Mouse (Mus musculus): Measurements from ENCODE around the gene Metap2.
A peak's percentile ranks its signal among the peaks of the same experiment; 100 is the strongest.

Metap2 gene

DNA sequence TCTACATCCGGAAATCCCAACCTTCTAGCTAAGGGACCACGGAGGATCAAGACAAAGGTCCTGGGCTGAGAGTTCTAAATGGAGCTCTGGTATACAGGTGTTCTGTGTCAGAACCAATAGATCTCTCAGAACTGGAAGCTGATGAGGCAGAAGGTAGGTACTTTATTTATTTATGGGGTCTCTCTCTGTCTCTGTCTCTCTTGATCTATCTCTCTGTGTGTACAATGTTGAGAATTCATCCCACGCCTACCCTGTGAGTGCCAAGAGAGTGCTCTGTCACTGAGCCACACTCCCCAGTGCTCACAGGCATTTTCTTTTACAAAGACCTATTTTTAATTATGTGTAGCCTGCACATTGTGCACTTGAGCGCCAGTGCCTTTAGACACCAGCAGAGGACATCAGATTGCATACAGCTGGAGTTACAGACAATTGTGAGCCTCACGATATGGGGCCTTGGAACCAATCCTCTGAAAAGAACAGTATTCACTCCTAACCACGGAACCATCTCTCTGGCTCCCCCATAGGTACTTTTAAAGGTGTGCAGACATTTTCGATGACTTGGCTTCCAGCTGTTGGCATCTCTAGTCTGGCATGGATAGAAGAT, at the start of gene Metap2:
TSS of gene Metap2 (minus strand) at position 51 of the 604 bp plus-strand sequence.
- DNase-seq = no peak

DNA sequence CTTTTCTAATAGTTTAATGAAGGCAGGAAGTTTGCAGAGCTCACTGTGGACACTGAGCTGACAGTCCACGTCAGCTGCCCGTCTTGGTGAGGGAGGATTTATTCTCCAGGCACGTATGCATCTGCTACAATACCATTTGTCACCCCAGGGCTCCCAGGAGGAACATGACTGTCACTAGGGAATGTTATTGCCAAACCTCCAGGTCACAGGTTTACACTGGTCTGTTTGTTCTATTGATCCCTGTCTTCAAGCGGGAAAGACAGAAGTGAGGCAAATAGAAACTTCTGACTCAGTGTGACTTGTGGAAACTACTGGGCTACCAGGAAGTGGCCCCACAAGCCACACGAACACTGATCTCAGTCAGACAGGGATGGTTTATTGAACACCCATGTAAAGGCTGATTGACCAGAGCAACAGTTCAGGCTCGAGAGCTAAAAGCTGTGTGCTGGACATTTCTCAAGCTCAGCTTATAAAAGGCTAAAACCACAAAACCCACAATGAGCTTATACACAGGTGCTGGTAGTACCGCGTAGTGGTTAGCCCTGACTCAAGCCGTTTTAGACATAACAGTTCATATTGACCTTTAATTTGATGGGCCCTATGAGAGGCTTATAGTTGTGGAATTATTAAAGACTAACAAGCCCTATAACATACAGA, 49.1 kb upstream of the Metap2 start:
- DNase-seq = no peak

DNA sequence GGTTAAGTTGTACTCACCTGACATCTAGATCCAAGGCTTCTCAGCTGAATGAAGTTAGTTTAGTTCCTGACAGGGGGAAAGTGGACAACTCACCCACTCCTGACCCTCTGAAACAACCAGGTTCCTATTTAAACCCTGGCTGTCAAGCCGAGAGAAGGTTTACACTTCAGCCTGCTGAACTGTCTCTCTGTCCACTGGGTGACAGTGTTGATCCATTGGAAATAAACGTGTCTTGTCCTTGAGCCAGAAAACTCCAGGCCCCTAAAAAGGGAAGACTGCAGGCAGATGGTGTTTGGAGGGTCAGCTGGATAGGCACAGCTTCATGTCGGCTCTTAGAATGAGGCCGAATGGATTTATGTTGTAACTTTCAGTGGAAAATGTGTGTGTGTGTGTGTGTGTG, 48.5 kb upstream of the Metap2 start:
- no peak for DNase-seq

DNA sequence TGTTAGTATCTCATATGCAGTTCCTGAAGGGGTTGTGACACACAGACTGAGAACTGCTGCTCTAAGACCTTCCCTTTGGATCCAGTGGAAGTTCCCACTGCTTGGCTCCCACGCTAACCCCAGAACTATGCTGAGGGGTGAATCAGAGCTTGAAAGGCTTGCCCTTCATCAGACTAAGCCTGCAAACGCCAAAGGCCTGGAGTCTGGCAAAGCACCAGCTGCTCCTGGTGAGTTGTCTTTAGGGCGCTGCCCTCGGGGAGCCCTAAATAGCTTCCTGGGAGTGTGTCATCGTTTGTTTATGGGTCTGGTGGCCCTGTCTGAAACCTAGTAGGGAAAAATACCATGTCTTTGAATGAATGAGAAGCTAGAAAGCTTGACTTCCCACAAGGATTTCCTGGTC, 47.3 kb upstream of the Metap2 start:
- no peak for DNase-seq

DNA sequence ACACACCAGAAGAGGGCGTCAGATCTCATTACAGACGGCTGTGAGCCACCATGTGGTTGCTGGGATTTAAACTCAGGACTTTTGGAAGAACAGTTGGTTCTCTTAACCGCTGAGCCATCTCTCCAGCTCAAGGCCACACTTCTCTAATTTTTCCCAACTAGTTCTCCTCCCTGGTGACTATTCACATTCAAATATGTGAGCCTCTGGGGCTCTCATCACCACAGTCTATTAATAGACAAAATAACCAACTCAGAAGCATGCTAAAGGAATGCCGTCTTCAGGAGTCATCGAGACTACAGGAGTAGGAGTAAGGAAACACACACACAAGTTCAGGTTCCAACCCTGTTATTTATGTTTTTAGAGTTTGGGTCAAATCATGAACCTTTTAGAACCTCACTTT, 43.4 kb upstream of the Metap2 start:
- no peak for DNase-seq

DNA sequence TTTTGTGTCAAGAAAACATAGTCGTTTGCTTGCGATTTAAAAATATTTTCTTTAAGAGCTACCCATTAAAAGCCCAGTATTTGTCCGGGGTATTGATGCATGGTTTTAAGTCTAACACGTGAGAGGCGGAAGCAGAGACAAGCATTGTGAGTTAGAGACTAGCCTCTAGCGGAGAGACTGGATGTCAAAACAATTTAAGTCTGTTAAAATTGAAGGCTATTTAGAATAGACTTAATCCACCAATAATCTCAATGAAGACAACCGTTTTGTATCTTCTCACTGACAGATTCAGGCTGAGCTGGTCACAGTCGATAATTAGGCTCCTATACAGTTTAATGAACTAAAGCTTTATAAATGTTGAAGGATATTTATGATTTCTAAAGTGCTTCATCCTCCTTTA, 42.8 kb upstream of the Metap2 start:
- no peak for DNase-seq

DNA sequence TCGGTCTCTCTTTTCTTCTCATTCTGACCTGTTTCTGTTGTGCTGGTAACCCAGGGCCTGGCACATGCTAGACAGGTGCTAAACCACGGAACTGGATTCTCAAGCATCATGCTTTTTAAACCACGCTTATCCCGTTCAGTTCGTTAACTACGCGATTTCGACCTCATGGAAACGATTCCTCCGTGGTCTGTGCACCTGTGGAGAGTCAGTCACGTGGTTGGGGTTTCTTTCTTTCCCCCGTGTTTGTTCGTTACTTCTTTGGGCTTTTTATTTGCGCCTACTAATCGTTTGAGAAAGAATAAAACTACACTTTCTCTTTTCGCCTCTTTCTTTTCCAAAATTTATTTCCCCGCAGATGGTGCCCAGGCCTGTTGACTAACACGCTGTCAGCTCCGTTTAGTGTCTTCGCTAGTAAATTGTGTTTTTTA, 42.0 kb upstream of the Metap2 start:
- peak; percentile 70 for DNase-seq

DNA sequence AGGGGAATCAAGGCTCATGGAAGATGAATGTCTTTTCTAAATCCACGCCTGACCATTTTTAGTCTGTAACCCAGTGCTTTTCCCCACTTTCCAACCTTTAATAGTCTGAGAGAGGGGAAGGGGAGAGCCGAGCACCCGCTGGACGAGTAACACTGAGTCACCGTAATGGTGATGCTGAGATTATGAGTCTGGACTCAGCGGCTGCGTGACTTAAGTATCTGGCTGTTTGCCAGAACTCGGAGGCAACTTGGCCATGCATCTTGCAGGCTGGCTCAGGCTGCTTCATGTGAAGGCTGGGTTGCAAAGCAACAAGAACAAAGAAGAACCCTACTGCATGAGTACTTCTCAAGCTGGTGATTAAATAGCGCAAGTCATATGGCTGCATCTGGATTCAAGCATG, 37.1 kb upstream of the Metap2 start:
- peak; percentile 28 for DNase-seq

DNA sequence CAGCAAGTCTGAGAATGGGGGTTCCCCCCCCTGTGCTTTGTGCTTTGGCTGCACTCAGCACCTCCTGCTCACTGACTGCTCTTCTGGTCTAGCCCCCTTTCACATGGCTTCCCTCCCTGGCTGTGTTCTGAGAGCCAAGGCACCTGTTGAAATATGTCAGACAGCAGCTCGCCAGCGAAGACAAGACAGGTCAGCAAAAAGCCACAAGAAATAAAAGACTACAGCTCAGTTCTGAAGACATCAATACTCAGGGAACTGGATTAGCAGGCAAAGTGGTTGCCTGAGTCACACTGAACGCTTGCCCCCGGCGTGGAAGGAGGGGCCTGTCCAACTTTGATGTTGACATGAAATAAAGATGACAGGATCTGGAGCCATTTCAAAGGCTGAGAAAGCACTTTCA, 36.0 kb upstream of the Metap2 start:
- DNase-seq = peak; percentile 69

DNA sequence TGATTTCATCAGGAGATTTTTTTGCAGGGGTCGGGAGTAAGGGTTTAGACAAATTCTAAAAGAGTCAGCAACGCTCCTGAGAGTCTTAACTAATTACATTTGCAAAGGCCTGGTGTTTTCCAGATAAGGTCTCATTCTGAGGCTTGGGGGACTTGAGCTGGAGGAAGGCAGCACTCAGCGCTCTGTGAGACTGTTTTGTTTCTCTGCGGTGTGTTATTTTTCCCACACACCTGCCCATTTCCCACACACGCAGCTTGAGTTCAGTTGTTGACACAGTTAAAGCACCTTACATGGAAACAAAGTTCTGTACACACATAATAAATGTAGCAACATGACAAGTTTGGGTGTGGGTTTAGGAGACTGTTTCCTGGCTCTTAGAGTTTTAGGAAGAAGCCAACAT, 35.1 kb upstream of the Metap2 start:
- DNase-seq = peak; percentile 49

DNA sequence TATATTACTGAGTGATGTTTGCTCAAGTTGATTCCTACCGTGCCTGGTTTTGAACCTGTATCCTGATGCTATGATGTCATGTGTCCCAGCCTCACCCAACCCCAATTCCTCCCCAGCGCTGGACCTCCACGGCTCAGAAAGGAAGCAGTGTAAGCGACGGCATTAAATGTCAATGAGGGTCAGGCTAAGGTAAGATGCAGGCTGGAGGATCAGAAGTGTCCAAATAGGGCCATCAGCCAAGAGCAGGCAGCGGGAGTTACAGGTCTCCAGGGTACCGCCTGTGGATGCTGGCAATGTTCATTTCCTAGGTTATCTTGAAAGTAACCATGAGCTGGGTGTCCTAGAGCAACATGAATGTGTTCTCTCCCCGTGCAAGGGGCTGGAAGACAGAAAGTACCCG, 34.5 kb upstream of the Metap2 start:
- DNase-seq = no peak

DNA sequence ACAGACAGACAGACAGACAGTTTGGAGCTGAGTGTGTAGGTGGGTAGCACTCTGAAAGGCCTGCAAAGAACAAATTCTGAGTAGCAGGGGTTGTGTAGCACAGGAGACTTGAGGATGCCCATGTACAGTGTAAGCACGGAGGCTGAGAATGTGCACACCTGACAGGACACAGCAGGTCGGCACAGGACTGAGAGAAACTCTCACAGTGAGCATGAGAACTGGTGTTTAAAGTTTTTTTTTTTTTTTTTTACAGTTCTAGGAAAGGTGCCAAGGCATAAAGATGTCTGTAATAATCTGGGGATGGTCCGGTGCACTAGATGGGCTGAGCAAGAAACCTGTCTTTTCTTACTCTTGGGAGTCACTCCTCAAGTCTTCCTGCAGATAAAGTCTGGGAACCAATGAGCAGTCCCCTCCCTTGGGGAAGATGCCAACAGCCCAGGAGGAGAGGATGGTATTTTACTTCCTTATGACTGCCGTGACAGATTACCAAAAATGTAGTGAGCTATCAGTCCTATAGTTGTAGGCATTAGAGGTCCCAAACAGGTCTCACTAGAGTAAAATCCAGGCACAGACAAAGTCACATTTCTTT, 33.4 kb upstream of the Metap2 start:
- DNase-seq = peak; percentile 25

DNA sequence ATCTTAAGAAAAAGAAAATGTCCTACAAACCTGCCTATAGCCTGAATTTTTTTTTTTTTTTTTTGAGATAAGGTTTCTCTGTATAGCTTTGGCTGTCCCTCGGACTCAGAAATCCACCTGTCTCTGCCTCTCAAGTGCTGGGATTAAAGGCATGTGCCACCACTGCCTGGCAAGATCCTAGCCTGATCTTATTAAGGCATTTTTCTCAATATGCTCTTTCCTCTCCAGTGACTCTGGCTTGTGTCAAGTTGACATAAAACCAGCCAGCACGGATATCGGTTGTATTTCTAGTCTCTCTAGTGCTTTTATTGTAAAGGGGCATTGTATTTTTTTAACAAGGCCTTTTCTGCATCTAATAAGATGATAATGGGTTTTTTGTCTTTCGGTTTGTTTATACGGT, 27.8 kb upstream of the Metap2 start:
- no peak for DNase-seq

DNA sequence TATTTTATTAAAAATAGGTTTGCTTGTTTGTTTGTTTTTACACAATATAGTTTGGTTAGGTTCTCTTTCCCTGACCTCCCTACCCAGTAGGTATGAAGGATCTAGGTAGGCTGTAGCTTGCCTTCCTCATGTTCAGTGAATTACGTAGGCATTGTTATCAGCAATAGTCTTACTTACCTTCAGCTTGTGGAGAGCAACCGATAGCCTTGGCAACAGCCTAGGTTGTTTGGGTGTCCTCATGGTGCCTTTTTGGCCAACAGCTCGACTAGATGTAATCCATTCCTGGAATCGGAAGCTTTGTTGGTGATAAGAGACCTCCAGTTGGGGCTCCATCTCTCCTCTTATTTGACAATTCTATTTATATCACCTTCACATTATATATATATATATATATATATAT, 24.3 kb upstream of the Metap2 start:
- no peak for DNase-seq

DNA sequence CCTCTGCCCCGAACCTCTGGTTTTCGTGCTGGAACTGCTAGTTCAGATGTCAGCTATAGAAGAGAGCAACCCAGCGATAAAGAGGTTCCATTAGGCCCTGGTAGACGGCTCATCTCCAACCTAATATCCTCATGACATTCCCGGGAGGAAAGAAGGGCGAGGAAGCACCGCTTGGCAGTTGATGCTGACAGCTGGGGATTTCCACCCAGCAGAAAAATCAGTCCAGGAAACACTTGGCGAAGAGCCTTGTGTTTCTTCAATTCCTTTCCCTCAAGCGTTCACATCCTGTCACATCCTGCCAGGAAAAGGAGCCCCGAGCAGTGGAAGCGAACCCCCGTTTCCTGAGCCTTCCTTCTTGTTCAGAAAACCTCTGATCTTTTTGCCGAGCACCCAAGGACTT, 22.3 kb upstream of the Metap2 start:
- DNase-seq = no peak

DNA sequence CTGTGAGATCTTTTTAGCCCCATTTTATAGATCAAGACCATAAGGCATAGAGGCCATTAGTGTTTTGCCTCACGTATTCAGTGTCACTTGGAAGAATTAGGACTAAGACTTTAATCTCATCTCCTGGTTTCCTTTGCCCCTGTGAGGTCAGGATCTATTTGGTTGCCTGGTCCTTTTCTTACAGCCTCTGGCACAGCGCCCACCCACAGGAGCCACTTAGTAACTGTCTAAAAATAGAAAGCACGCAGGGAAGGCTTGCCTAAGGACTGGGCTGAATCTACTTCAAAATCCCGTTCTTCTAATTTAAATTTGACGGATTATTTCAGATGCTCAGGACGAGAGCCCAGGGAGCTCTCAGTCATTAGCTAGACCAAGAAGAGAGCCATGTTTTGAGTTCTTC, 21.8 kb upstream of the Metap2 start:
- no peak for DNase-seq

DNA sequence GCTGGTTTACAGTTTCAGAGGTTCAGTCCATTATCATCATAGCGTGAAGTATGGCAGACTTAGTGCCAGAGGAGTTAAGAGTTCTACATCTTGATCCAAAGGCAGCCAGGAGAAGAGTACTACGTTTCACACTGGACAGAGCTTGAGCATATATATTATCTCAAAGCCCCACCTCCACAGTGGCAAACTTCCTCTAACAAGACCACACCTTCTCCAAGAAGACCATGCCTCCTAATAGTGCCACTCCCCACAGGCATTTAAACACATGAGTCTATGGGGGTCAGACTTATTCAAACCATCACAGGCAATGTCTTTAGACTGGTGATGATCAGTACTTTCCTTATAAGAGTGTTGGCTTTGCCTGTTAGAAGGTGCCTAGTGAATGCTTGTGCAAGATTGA, 21.2 kb upstream of the Metap2 start:
- DNase-seq = no peak

DNA sequence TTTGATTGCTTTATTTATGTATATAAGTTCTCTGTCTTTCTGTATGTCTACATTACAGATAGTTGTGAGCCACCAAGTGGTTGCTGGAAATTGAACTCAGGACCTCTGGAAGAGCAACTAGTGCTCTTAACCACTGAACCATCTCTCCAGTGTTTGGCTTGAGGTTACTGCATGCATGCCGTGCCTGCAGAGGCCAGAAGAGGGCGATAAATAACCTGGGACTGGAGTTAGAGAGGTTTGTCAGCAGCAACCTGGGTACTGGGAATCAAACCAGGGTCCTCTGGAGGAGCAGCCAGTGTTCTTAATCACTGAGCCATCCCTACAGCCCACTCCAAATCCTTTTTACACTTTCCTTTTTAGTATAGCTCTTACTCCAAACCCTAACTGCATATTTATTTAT, 19.9 kb upstream of the Metap2 start:
- peak; percentile 55 for DNase-seq

DNA sequence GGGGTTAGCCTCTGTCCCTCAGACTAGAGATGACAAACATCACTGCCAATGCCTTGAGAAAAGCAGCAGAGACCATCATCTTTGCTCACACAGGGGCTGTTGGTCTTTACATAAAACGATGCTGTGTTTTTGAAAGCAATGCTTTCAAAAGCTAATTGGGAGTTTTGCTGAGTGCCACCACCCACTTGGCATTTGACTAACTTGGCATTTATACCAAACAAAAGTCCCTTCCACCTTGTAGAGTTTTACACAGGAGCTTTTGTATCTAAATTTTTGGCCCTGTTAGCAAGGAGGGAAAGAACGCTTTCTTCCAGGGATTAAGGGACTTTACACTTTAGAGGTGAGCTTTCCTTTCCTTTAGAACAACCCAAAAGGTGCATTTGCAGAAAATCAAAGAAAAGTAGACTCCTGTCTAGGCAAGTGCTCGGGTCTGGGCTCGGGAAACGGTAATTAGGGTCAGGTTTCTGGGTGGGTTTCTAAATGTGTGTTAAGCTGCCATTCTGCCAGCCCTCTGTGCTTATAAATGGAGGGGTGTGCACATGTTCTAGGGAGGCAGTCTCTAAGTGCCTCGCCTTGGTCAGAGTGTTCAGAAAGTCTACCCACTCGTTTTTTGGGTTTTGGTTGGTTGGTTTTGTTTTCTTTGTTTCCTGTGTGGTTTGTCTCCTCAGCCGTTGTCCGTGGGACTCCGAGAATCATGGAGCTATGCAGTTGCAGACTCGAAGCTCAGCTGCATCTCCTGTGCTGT, 18.8 kb upstream of the Metap2 start:
- peak; percentile 50 for DNase-seq

DNA sequence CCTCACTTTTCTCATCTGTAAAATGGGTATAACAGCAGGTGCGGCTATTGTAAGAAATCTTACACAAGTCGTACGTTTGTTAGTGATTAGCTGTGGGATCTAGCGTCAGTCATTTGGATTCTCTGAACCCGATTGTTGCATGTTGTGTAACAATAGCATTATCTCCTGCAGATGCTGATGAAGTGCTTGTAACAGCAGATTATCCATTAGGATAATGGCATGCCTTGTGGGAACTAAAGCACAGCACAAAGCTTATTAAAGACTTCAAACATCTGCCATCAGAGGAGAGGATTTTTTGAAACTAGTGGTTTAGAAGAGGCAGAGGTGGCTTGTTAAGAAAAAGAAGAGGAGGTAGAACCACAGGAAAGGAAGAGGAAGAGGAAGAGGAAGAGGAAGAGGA, 16.6 kb upstream of the Metap2 start:
- DNase-seq = no peak

DNA sequence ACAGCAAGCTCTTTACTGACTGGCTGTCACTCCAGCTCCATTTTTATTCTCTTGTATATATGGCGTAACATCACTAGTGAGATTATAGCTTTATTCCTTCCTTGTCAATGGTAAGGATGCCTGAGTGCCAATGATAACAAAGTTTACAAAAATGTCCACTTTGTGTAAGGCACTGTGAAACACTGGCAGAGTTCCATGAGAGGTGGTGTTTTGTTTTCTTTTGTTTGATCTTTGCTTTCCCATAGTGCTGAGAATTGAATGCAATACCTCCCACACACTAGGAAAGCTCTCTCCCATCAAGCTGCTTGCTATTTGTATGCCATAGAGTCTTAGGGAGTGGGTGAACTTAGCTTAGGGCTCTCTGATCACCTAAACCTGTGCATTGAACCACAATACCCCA, 16.0 kb upstream of the Metap2 start:
- no peak for DNase-seq

DNA sequence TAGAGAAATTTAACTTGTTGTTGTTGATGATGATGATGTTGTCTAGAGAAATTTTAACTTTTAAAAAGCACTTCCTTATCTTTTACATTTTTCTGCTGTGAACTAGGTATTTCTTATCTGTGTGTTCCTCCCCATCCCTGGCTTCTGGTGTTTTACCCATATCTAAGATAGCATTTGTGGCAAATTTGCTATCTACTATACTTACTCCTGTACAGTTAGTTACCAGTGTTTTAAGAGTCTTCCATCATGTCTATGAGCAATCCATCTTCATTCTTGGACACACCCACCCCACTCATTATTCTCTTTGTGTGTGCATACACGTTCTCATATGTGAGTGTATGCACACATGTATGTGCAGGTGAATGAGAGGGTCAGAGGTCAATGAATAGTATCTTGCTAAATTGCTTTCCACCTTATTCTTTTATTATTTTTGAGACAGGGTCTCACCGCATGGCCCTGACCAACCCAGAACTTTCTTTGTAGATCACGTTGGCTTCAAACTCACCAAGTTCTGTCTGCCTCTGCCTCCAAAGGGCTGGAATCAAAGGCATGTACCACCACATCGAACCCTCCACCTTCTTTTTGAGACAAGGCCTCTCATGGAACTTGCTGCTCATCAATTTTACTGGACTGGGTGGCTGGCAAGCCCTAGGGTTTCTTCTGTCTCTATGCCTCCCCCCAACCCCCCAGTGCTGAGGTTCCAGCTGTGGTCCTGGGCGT, 15.4 kb upstream of the Metap2 start:
- DNase-seq = no peak

DNA sequence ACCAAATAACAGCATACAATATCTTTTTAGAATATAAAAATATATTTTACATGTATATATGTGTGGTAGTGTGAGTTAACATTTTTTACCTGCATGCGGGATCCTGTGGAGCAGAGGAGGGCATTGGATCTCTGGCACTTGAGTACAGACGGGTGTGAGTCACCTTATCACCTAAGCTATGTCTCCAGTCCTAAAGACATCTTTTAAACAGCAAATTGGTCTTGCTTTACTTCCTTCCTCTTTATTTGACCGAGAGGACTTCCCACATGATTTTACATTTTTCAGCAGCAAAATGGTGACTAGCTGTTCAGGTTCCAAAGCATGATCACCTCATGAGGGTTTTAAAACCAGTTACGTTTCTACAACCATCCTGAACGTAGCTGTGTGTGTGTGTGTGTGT, 14.4 kb upstream of the Metap2 start:
- DNase-seq = no peak
